Comparison of ENCODE assay signal across 8 mouse cellular contexts in the genomic region with DNA sequence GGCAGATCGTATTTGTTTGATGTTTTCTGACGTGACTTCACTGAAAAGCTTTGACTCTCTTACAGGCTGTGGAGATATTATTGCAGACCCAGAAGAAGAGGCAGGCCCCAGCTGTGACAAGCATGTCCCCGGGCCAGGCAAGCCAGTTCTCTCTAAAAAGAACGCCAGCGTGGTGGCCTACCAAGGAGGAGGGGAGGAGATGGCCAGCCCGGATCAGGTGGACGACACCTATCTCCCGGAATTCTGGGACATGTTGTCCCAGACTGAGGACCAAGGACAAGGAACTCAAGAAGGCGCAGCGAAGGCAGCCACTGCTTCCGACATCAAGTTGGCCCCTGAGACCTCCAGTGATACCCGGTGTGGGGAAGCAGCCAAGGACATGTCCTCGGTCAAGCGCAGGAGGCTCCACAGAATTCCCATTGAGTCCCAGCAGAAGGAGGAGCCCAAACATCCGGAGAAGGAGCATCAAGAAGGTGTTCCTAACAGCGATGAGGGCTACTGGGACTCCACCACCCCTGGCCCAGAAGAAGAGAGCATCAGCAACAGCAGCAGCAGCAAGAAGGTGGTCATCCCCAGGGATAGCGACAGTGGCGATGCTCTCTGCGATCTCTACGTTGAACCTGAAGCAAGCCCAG. TPM values are rescaled to one million over a fixed set of nuclear protein-coding genes. Genes with fewer than 3 reads are reported as not detected.
DNase-seq lines count a peak whose midpoint lies in the region; ATAC-seq lines count a peak whose summit lies in the region.

No protein-coding gene starts in this region.

- peaks cover 59% of the 10 kb centered on the region for H3K4me1 ChIP-seq in hindbrain, embryonic 15.5 days (replicated peaks)
- H3K4me1 ChIP-seq in midbrain, embryonic 16.5 days (ENCODE audit: control insufficient read depth, insufficient read depth, low read length): peaks cover 51% of the 10 kb centered on the region

- no peaks in the 10 kb centered on the region for H3K36me3 ChIP-seq in hindbrain, embryonic 15.5 days
- H3K36me3 ChIP-seq in midbrain, embryonic 16.5 days (ENCODE audit: control insufficient read depth, insufficient read depth, low read length): no peaks in the 10 kb centered on the region

- intact Hi-C loops in left cerebral cortex, postnatal 36 days (cut with DNase I): loop anchor here (5.0 kb wide), 2 partner anchors 77 to 127 kb away; a partner anchor contains a TSS

- H3K27me3 ChIP-seq in hindbrain, embryonic 15.5 days: 0 out of 2 replicates have a peak, but pooled peaks cover 2% of the 10 kb centered on the region
- no peaks in the 10 kb centered on the region for H3K27me3 ChIP-seq in midbrain, embryonic 16.5 days (ENCODE audit: control insufficient read depth, insufficient read depth, low read depth, low read length)

- peak overlapping the region; percentile 98 for H3K9ac ChIP-seq in hindbrain, embryonic 15.5 days
- peak overlapping the region; percentile 99 for H3K9ac ChIP-seq in midbrain, embryonic 16.5 days (ENCODE audit: low read depth, low read length)

- H3K9me3 ChIP-seq in hindbrain, embryonic 15.5 days: no peaks in the 10 kb centered on the region
- no peaks in the 10 kb centered on the region for H3K9me3 ChIP-seq in midbrain, embryonic 16.5 days (replicated peaks; ENCODE audit: control insufficient read depth, low read length, poor library complexity, severe bottlenecking)

- peak overlapping the region; percentile 92 for H3K4me3 ChIP-seq in hindbrain, embryonic 15.5 days
- H3K4me3 ChIP-seq in midbrain, embryonic 16.5 days (ENCODE audit: low read depth, low read length): peak overlapping the region; percentile 96

- DNase-seq in left cerebral cortex, postnatal 36 days (ENCODE audit: low spot score in 2 of 2): peak; percentile 31 to 45
- no peak for DNase-seq in left cerebral cortex, adult 8-10 months (ENCODE audit: low spot score in 2 of 2)
- peak; percentile 71 to 76 for DNase-seq in cerebellum, postnatal 25 days
- DNase-seq in frontal cortex, adult 2 months (ENCODE audit: extremely low spot score in 1 of 2, low spot score in 1 of 2): no peak
- no peak for DNase-seq in adipocyte (ENCODE audit: low spot score)
- DNase-seq in ovary, postnatal 14 days (ENCODE audit: low spot score): no peak

- peak overlapping the region; percentile 86 for H3K4me2 ChIP-seq in hindbrain, embryonic 15.5 days
- peak overlapping the region; percentile 96 for H3K4me2 ChIP-seq in midbrain, embryonic 16.5 days (ENCODE audit: low read length)

- 34% methylated on average over 20 of the region's 20 CpGs for WGBS in hindbrain, embryonic 15.5 days
- WGBS in midbrain, embryonic 16.5 days: 41% methylated on average over 20 of the region's 20 CpGs

- peak overlapping the region; percentile 98 for H3K27ac ChIP-seq in hindbrain, embryonic 15.5 days (replicated peaks)
- H3K27ac ChIP-seq in midbrain, embryonic 16.5 days (ENCODE audit: low read length): peak overlapping the region; percentile 99

- ATAC-seq in hindbrain, embryonic 15.5 days (ENCODE audit: low FRiP score, low read depth): no peak
- no peak for ATAC-seq in midbrain, embryonic 16.5 days

RNA-seq across cellular contexts. Expression of a gene that starts 6.4 kb away (rescaled TPM):
- total RNA-seq in left cerebral cortex, postnatal 36 days (2021): 10 to 100 TPM; 36.7 to 42.5 TPM
- total RNA-seq in left cerebral cortex, adult 8-10 months (2022): 10 to 100 TPM; 38.0 to 42.7 (median 40.8) TPM
- 29.9 and 33.9 TPM in 2 replicates for polyA plus RNA-seq in hindbrain, embryonic 15.5 days (2015; fragmentation: Nextera tagmentation; extraction: Ambion mirVana)
- polyA plus RNA-seq in midbrain, embryonic 16.5 days (2015; fragmentation: Nextera tagmentation; extraction: Ambion mirVana): 20.8 and 24.1 TPM in 2 replicates
- 22.4 and 23.0 TPM in 2 replicates for polyA plus RNA-seq in frontal cortex, adult 2 months (2012; rRNA removed)

Comparison
In these comparisons a context has a peak if more than half of its experiments do, and no peak if none do; other contexts are left out.
1. DNase-seq: peak in left cerebral cortex, postnatal 36 days (2 of 2) and cerebellum, postnatal 25 days (2 of 2); none in left cerebral cortex, adult 8-10 months (0 of 2), frontal cortex, adult 2 months (0 of 2), adipocyte (single experiment) and ovary, postnatal 14 days (single experiment).